Mouse (Mus musculus): ENCODE measurements around the gene Prr36.
"Not testable (repeated sequence)": the region's sequence is repeated elsewhere in the genome, so short reads cannot be mapped to it uniquely, and the experiment has no call there.

Gene Prr36

GRCm38 (mm10) chr8:4216791-4217621, at the start of gene Prr36:
Gene Prr36, minus strand, starts transcription at chr8:4217459.
- peak; percentile 71 for DNase-seq

GRCm38 (mm10) chr8:4265160-4265914, 48.1 kb upstream of the Prr36 start:
- DNase-seq, result no peak

- DNase-seq, result no peak
Measured at GRCm38 (mm10) chr8:4263105-4263791, 46.0 kb upstream of the Prr36 start.

- DNase-seq, result peak; percentile 16
Measured at GRCm38 (mm10) chr8:4259805-4260170, 42.5 kb upstream of the Prr36 start.

GRCm38 (mm10) chr8:4259125-4259804, 42.0 kb upstream of the Prr36 start, which contains the start of gene Ctxn1:
Gene Ctxn1, minus strand, starts transcription at chr8:4259274.
- DNase-seq, result peak; percentile 71

GRCm38 (mm10) chr8:4258678-4259077, 41.4 kb upstream of the Prr36 start:
- peak; percentile 38 for DNase-seq

GRCm38 (mm10) chr8:4258233-4258632, 41.0 kb upstream of the Prr36 start:
- DNase-seq, result peak; percentile 62

- peak; percentile 13 for DNase-seq
Measured at GRCm38 (mm10) chr8:4257350-4257749, 40.1 kb upstream of the Prr36 start.

- peak; percentile 9 for DNase-seq
Measured at GRCm38 (mm10) chr8:4256911-4257310, 39.7 kb upstream of the Prr36 start.

GRCm38 (mm10) chr8:4255471-4255870, 38.2 kb upstream of the Prr36 start:
- DNase-seq, result not testable (repeated sequence)

- DNase-seq, result peak; percentile 84
Measured at GRCm38 (mm10) chr8:4254001-4254400, 36.7 kb upstream of the Prr36 start.

- DNase-seq, result peak; percentile 91
Measured at GRCm38 (mm10) chr8:4252934-4253841, 35.9 kb upstream of the Prr36 start, which contains the start of gene Snapc2. Gene Snapc2, plus strand, starts transcription at chr8:4253080.

- DNase-seq, result peak; percentile 52
Measured at GRCm38 (mm10) chr8:4252116-4252760, 35.0 kb upstream of the Prr36 start.

GRCm38 (mm10) chr8:4250306-4250970, 33.2 kb upstream of the Prr36 start:
- peak; percentile 82 for DNase-seq

GRCm38 (mm10) chr8:4249213-4249612, 32.0 kb upstream of the Prr36 start:
- DNase-seq, result no peak

GRCm38 (mm10) chr8:4247951-4248540, 30.8 kb upstream of the Prr36 start, which contains the start of gene Tgfbr3l:
Gene Tgfbr3l, plus strand, starts transcription at chr8:4248214.
- DNase-seq, result no peak

- no peak for DNase-seq
Measured at GRCm38 (mm10) chr8:4247241-4247640, 30.0 kb upstream of the Prr36 start.

GRCm38 (mm10) chr8:4245737-4246136, 28.5 kb upstream of the Prr36 start:
- peak; percentile 16 for DNase-seq

GRCm38 (mm10) chr8:4245061-4245460, 27.8 kb upstream of the Prr36 start:
- DNase-seq, result no peak

Data from cerebellum, adult 9-10 months (tissue).